Comparison of ENCODE assay signal across 8 mouse cellular contexts in genomic region chr1:74748643-74749271, GRCm38 (mm10). TPM values are rescaled to one million over a fixed set of nuclear protein-coding genes. Genes with fewer than 3 reads are reported as not detected.
A peak's percentile ranks its signal among the peaks of the same experiment; 100 is the strongest.
DNase-seq lines count a peak whose midpoint lies in the region; ATAC-seq lines count a peak whose summit lies in the region.

Gene Prkag3 (minus strand): TSS chr1:74749221.

- peak within 1 kb of the TSS; percentile 3; the same call in 1 of the 2 replicates for H3K9ac ChIP-seq in embryonic facial prominence, embryonic 11.5 days (replicated peaks; ENCODE audit: low read length)
- H3K9ac ChIP-seq in liver, embryonic 16.5 days (ENCODE audit: low read depth, low read length), result no peak within 1 kb of the TSS
- H3K9ac ChIP-seq in neural tube, embryonic 13.5 days, result peak within 1 kb of the TSS; percentile 39; the same call in 1 of the 2 replicates

- no peaks in the 10 kb centered on the region for H3K36me3 ChIP-seq in embryonic facial prominence, embryonic 11.5 days (replicated peaks; ENCODE audit: control insufficient read depth, insufficient read depth, low read depth, low read length)
- no peaks in the 10 kb centered on the region for H3K36me3 ChIP-seq in liver, embryonic 16.5 days (ENCODE audit: control insufficient read depth, insufficient read depth)
- H3K36me3 ChIP-seq in neural tube, embryonic 13.5 days, result no peaks in the 10 kb centered on the region

- H3K4me2 ChIP-seq in embryonic facial prominence, embryonic 11.5 days (ENCODE audit: low read depth, low read length), result peak within 1 kb of the TSS; percentile 25
- peak within 1 kb of the TSS; percentile 32 for H3K4me2 ChIP-seq in liver, embryonic 16.5 days (ENCODE audit: low read depth, low read length)
- H3K4me2 ChIP-seq in neural tube, embryonic 13.5 days, result peak within 1 kb of the TSS; percentile 48

- H3K4me1 ChIP-seq in embryonic facial prominence, embryonic 11.5 days (ENCODE audit: control insufficient read depth, insufficient read depth, low read length), result no peaks in the 10 kb centered on the region
- no peaks in the 10 kb centered on the region; the same call in 1 of the 2 replicates for H3K4me1 ChIP-seq in liver, embryonic 16.5 days (ENCODE audit: control insufficient read depth, low read depth, low read length)
- H3K4me1 ChIP-seq in neural tube, embryonic 13.5 days (replicated peaks), result peaks cover 5% of the 10 kb centered on the region; the same call in 1 of the 2 replicates

- 11% methylated on average over 30 of the region's 30 CpGs for WGBS in embryonic facial prominence, embryonic 11.5 days
- 6% methylated on average over 30 of the region's 30 CpGs for WGBS in liver, embryonic 16.5 days (ENCODE audit: insufficient replicate concordance)
- WGBS in neural tube, embryonic 13.5 days, result 13% methylated on average over 30 of the region's 30 CpGs

- H3K27ac ChIP-seq in embryonic facial prominence, embryonic 11.5 days (replicated peaks; ENCODE audit: low read depth, low read length), result no peak within 1 kb of the TSS
- no peak within 1 kb of the TSS for H3K27ac ChIP-seq in liver, embryonic 16.5 days (ENCODE audit: low read length)
- no peak within 1 kb of the TSS for H3K27ac ChIP-seq in neural tube, embryonic 13.5 days (replicated peaks)

- ATAC-seq in embryonic facial prominence, embryonic 11.5 days (replicated peaks; ENCODE audit: insufficient number of reproducible peaks, low FRiP score, low TSS enrichment, low read depth), result peak; percentile 34; the same call in 1 of the 2 replicates
- no peak for ATAC-seq in liver, embryonic 16.5 days (ENCODE audit: low read depth)
- ATAC-seq in neural tube, embryonic 13.5 days (ENCODE audit: low read depth), result no peak

- peak; percentile 77 for DNase-seq in 3134 (ENCODE audit: extremely low read depth, insufficient read length, low spot score)
- DNase-seq in NIH3T3 (ENCODE audit: low read depth), result peak; percentile 52
- DNase-seq in embryonic facial prominence, embryonic 11.5 days (ENCODE audit: low spot score), result peak; percentile 71
- DNase-seq in heart, adult 9 months (ENCODE audit: low spot score in 2 of 2), result peak; percentile 48 to 62
- DNase-seq in kidney, adult 9 months, result peak; percentile 76
- peak; percentile 80 for DNase-seq in thymus, postnatal 4 days

- H3K4me3 ChIP-seq in embryonic facial prominence, embryonic 11.5 days (ENCODE audit: low read depth, low read length), result no peak within 1 kb of the TSS
- H3K4me3 ChIP-seq in liver, embryonic 16.5 days (ENCODE audit: low read depth, low read length), result peak within 1 kb of the TSS; percentile 19
- H3K4me3 ChIP-seq in neural tube, embryonic 13.5 days, result peak within 1 kb of the TSS; percentile 2; the same call in 1 of the 2 replicates

- peaks cover 3% of the 10 kb centered on the region; the same call in 1 of the 2 replicates for H3K27me3 ChIP-seq in embryonic facial prominence, embryonic 11.5 days (ENCODE audit: control insufficient read depth, insufficient read depth, low read length)
- H3K27me3 ChIP-seq in liver, embryonic 16.5 days (ENCODE audit: control insufficient read depth, insufficient read depth, low read depth, low read length), result no peaks in the 10 kb centered on the region; the same call in 1 of the 2 replicates
- peaks cover 24% of the 10 kb centered on the region for H3K27me3 ChIP-seq in neural tube, embryonic 13.5 days

- H3K9me3 ChIP-seq in embryonic facial prominence, embryonic 11.5 days (replicated peaks; ENCODE audit: control insufficient read depth, low read length), result no peaks in the 10 kb centered on the region
- H3K9me3 ChIP-seq in liver, embryonic 16.5 days (replicated peaks; ENCODE audit: control insufficient read depth, low read length), result no peaks in the 10 kb centered on the region
- H3K9me3 ChIP-seq in neural tube, embryonic 13.5 days, result no peaks in the 10 kb centered on the region

RNA-seq across cellular contexts. Expression of gene Prkag3, which starts in this region (rescaled TPM):
- polyA plus RNA-seq in embryonic facial prominence, embryonic 11.5 days (2014; fragmentation: Nextera tagmentation; extraction: Ambion mirVana), result not detected in 2 replicates
- 0.19 and 0.25 TPM in 2 replicates for polyA plus RNA-seq in liver, embryonic 16.5 days (2015; fragmentation: Nextera tagmentation; extraction: Ambion mirVana)
- polyA plus RNA-seq in neural tube, embryonic 13.5 days (2015; fragmentation: Nextera tagmentation; extraction: Ambion mirVana), result 0.39 TPM in 1 of 2 replicates, not detected in the other

Comparison
In these comparisons a context has a peak if more than half of its experiments do, and no peak if none do; other contexts are left out.
1. Peak in DNase-seq, ATAC-seq, H3K9ac ChIP-seq and H3K4me2 ChIP-seq in embryonic facial prominence, embryonic 11.5 days; RNA of the gene not detected or under 1 TPM.